Mouse (Mus musculus) liver, embryonic 15.5 days (tissue): ENCODE data around the gene Pcnt. TPM values are rescaled to one million over a fixed set of nuclear protein-coding genes. Genes with fewer than 3 reads are reported as not detected.

ENCODE experiments used
- ATAC-seq: fragments of 200-750 bp; cut with Nextera tagmentation; 2 replicates; pipeline ENCODE4 v1.8.0; 2017; ENCODE audit warnings: moderate number of reproducible peaks, mild to moderate bottlenecking, moderate library complexity; ENCODE audit not compliant: insufficient read depth
- H3K27ac ChIP-seq: fragments of 300-500 bp; sonication (generic); replicated peaks from 2 replicates; pipeline ENCODE4 v1.5.1; 2015; ENCODE audit warnings: mild to moderate bottlenecking, inconsistent platforms
- H3K27me3 ChIP-seq: fragments of 300-500 bp; sonication (generic); 2 replicates; pipeline ENCODE4 v1.6.1; 2015; ENCODE audit warnings: mild to moderate bottlenecking, inconsistent platforms
- H3K36me3 ChIP-seq: fragments of 300-500 bp; sonication (generic); replicated peaks from 2 replicates; pipeline ENCODE4 v1.6.1; 2015; ENCODE audit warnings: moderate library complexity, mild to moderate bottlenecking, inconsistent platforms
- H3K4me1 ChIP-seq: fragments of 300-500 bp; sonication (generic); replicated peaks from 2 replicates; pipeline ENCODE4 v1.6.1; 2015; ENCODE audit warnings: inconsistent platforms
- H3K4me2 ChIP-seq: fragments of 300-500 bp; sonication (generic); 2 replicates; pipeline ENCODE4 v1.6.1; 2015; ENCODE audit warnings: moderate library complexity, mild to moderate bottlenecking, inconsistent platforms
- H3K4me3 ChIP-seq: fragments of 300-500 bp; sonication (generic); replicated peaks from 2 replicates; pipeline ENCODE4 v1.5.1; 2015; ENCODE audit warnings: mild to moderate bottlenecking, inconsistent platforms
- H3K9ac ChIP-seq: fragments of 300-500 bp; sonication (generic); 2 replicates; pipeline ENCODE4 v1.6.1; 2015; ENCODE audit warnings: moderate library complexity, mild to moderate bottlenecking, inconsistent platforms
- H3K9me3 ChIP-seq: fragments of 300-500 bp; sonication (generic); replicated peaks from 2 replicates; pipeline ENCODE4 v1.6.1; 2016; ENCODE audit warnings: inconsistent platforms
- WGBS: fragments of 180-500 bp; shearing (Covaris S2); methylation state at CpG from one replicate; pipeline ENCODE4 v1.1.7; 2015; ENCODE audit warnings: mixed read lengths; ENCODE audit not compliant: insufficient replicate concordance; 5-methylcytosine and 5-hydroxymethylcytosine counted together
- polyA plus RNA-seq: library from polyadenylated mRNA; unstranded; fragments of >200 nt; fragmentation: Nextera tagmentation; extraction: Ambion mirVana; gene quantifications from 2 replicates; pipeline ENCODE4 v1.2.1, GENCODE M21; 2015

The Pcnt gene
- polyA plus RNA-seq, 1 experiment from 2014 or later, result 8.0 TPM

- H3K27ac ChIP-seq, result no peak overlapping the region
- peaks cover 18% of the 10 kb centered on the region for H3K36me3 ChIP-seq
- H3K4me3 ChIP-seq, result peak overlapping the region; percentile 82
- H3K9me3 ChIP-seq, result no peaks in the 10 kb centered on the region
- peak overlapping the region; percentile 99 for H3K4me2 ChIP-seq
- 11% methylated on average over 4 of the region's 4 CpGs for WGBS
- no peak overlapping the region for H3K9ac ChIP-seq
- H3K27me3 ChIP-seq, result peaks cover 12% of the 10 kb centered on the region
- ATAC-seq, result no peak
- peaks cover 24% of the 10 kb centered on the region for H3K4me1 ChIP-seq
Measured at GRCm38 (mm10) chr10:76346589-76346988, 96.0 kb downstream of the Pcnt start.

GRCm38 (mm10) chr10:76346043-76346491 lies 96.5 kb downstream of the Pcnt start:
- 0 out of 2 replicates have a peak overlapping the region, but pooled peaks have one; percentile 55 for H3K27ac ChIP-seq

DNA sequence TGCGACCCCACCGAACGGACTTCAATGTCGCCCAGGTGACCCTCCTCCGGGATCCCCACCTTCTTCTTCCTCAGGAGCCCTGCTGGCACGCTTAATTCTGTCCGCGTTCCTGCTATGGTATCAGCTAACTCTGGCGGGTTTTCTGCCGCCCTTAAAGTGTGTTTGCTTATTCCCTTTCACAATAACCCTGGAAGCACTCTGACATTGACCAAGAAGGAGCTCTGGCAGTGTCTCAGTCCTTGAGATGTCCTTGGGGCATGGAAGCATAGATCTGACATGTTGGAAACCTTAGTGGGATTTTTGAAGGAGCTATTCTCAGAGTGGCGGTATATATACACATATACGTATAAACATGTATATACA lies 97.1 kb downstream of the Pcnt start:
- Histone ChIP-seq H3K9ac (peak overlapping the region; percentile 81), H3K4me3 (peak overlapping the region; percentile 82), H3K27ac (peak overlapping the region; percentile 55), H3K4me1 (peaks cover 24% of the 10 kb centered on the region), H3K36me3 (peaks cover 8% of the 10 kb centered on the region), H3K4me2 (peak overlapping the region; percentile 99), H3K27me3 (peaks cover 12% of the 10 kb centered on the region), H3K9me3 (no peaks in the 10 kb centered on the region)
- 3% methylated on average over 12 of the region's 12 CpGs for WGBS
- ATAC-seq, result peak; percentile 38

More at GRCm38 (mm10) chr10:76346043-76346491, 96.5 kb downstream of the Pcnt start:
- peak overlapping the region; percentile 99 for H3K4me2 ChIP-seq
- no peak for ATAC-seq
- peaks cover 12% of the 10 kb centered on the region for H3K27me3 ChIP-seq
- peak overlapping the region; percentile 82 for H3K4me3 ChIP-seq
- H3K9ac ChIP-seq, result peak overlapping the region; percentile 81
- 5% methylated on average over 8 of the region's 8 CpGs for WGBS
- peaks cover 24% of the 10 kb centered on the region for H3K4me1 ChIP-seq
- peaks cover 14% of the 10 kb centered on the region for H3K36me3 ChIP-seq
- no peaks in the 10 kb centered on the region for H3K9me3 ChIP-seq

- Histone ChIP-seq H3K27ac (peak within 1 kb of the TSS; percentile 55), H3K4me2 (peak within 1 kb of the TSS; percentile 99), H3K4me3 (peak within 1 kb of the TSS; percentile 82), H3K4me1 (peaks cover 24% of the 10 kb centered on the region), H3K36me3 (peaks cover 2% of the 10 kb centered on the region), H3K27me3 (peaks cover 12% of the 10 kb centered on the region), H3K9me3 (no peaks in the 10 kb centered on the region), H3K9ac (peak within 1 kb of the TSS; percentile 81)
- ATAC-seq, result peak; percentile 93
- WGBS, result under 1% methylated on average over 94 of the region's 94 CpGs
Measured at GRCm38 (mm10) chr10:76344711-76345539, 97.7 kb downstream of the Pcnt start, which contains the start of gene Dip2a. Gene Dip2a (minus strand): TSS chr10:76345291.

- Histone ChIP-seq H3K27me3 (no peaks in the 10 kb centered on the region), H3K27ac (no peak overlapping the region), H3K4me1 (no peaks in the 10 kb centered on the region), H3K9me3 (no peaks in the 10 kb centered on the region), H3K4me2 (no peak overlapping the region), H3K9ac (no peak overlapping the region), H3K4me3 (no peak overlapping the region), H3K36me3 (no peaks in the 10 kb centered on the region)
- WGBS, result 52% methylated on average over 4 of the region's 4 CpGs
- no peak for ATAC-seq
Measured at GRCm38 (mm10) chr10:76334350-76334749, 108.2 kb downstream of the Pcnt start.

GRCm38 (mm10) chr10:76332040-76332439 lies 110.5 kb downstream of the Pcnt start:
- Histone ChIP-seq H3K27me3 (no peaks in the 10 kb centered on the region), H3K36me3 (no peaks in the 10 kb centered on the region), H3K4me2 (no peak overlapping the region), H3K9me3 (no peaks in the 10 kb centered on the region), H3K4me1 (peaks cover 2% of the 10 kb centered on the region; the same call in 1 of the 2 replicates), H3K4me3 (no peak overlapping the region), H3K27ac (no peak overlapping the region), H3K9ac (no peak overlapping the region)
- no peak for ATAC-seq
- WGBS, result 69% methylated on average over 2 of the region's 2 CpGs

- no peak for ATAC-seq
- H3K9ac ChIP-seq, result no peak overlapping the region
Measured at GRCm38 (mm10) chr10:76329093-76329492, 113.5 kb downstream of the Pcnt start.

GRCm38 (mm10) chr10:76328574-76328973 lies 114.0 kb downstream of the Pcnt start:
- peaks cover 2% of the 10 kb centered on the region; the same call in 1 of the 2 replicates for H3K4me1 ChIP-seq
- no peak overlapping the region for H3K9ac ChIP-seq
- no peak for ATAC-seq
- H3K9me3 ChIP-seq, result no peaks in the 10 kb centered on the region
- H3K27ac ChIP-seq, result no peak overlapping the region
- H3K36me3 ChIP-seq, result no peaks in the 10 kb centered on the region
- 41% methylated on average over 3 of the region's 3 CpGs for WGBS
- no peak overlapping the region for H3K4me2 ChIP-seq
- no peaks in the 10 kb centered on the region for H3K27me3 ChIP-seq
- no peak overlapping the region for H3K4me3 ChIP-seq

More at GRCm38 (mm10) chr10:76329093-76329492, 113.5 kb downstream of the Pcnt start:
- Histone ChIP-seq H3K36me3 (no peaks in the 10 kb centered on the region), H3K9me3 (no peaks in the 10 kb centered on the region), H3K4me3 (no peak overlapping the region), H3K27ac (no peak overlapping the region), H3K27me3 (no peaks in the 10 kb centered on the region), H3K4me2 (no peak overlapping the region), H3K4me1 (peaks cover 2% of the 10 kb centered on the region; the same call in 1 of the 2 replicates)
- 33% methylated on average over 4 of the region's 4 CpGs for WGBS

DNA sequence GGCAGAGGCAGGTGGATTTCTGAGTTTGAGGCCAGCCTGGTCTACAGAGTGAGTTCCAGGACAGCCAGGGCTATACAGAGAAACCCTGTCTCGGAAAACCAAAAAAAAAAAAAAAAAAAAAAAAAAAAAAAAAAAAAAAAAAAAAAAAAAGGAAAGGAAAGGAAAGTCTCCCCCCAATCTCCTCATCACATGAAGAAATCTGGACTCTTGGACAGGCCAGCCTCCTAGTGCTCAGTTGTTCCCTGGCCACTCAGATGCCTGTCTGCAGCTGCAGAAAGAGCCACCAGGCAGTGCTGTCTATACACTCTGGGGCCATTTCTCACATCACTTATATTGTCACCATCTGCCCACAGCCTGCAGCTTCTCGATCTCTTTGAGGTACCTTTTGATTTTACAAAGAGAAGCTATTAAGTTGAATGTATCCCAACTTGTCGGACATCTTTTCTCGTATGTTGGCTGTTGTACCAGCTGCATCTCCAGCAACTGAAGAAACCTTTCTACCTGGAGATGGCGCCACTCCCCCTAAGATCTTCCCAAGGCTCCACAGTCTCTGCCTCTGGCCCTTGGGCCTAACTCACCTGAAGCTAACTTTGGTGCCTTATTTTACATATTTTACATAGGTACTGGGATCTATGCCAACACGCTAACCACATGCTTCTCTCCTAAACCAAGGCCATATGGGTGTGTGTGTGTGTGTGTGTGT lies 116.1 kb downstream of the Pcnt start:
- no peak overlapping the region for H3K9ac ChIP-seq
- H3K4me2 ChIP-seq, result no peak overlapping the region
- H3K4me3 ChIP-seq, result no peak overlapping the region
- peaks cover 2% of the 10 kb centered on the region; the same call in 1 of the 2 replicates for H3K4me1 ChIP-seq
- H3K9me3 ChIP-seq, result no peaks in the 10 kb centered on the region
- no peaks in the 10 kb centered on the region for H3K36me3 ChIP-seq
- H3K27me3 ChIP-seq, result no peaks in the 10 kb centered on the region
- no peak overlapping the region for H3K27ac ChIP-seq
- no peak for ATAC-seq
- 61% methylated on average over 6 of the region's 6 CpGs for WGBS

DNA sequence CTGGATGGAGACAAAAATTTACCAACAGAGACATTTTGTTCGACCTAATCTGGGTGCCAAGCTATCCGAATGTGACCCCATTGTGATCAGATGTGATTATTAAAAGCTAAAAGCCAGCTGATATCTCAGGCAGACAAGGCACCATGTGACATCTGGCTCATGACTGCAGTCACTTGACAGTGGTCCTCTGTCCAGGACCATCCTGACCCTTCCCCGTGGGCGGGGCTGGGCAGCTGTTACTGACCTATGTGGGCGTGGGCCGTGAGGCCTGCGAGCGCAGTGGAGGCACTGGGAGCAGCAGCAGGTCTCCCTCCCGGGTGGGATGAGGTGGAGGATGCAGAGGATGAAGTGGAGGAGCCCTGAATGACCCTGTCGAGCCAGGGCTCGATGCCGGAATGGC lies 125.0 kb downstream of the Pcnt start:
- no peak overlapping the region for H3K9ac ChIP-seq
- no peak overlapping the region for H3K4me3 ChIP-seq
- H3K9me3 ChIP-seq, result no peaks in the 10 kb centered on the region
- no peaks in the 10 kb centered on the region for H3K27me3 ChIP-seq
- WGBS, result 70% methylated on average over 12 of the region's 12 CpGs
- ATAC-seq, result no peak
- H3K27ac ChIP-seq, result no peak overlapping the region
- no peaks in the 10 kb centered on the region for H3K4me1 ChIP-seq
- H3K4me2 ChIP-seq, result no peak overlapping the region
- H3K36me3 ChIP-seq, result peaks cover 6% of the 10 kb centered on the region; the same call in 1 of the 2 replicates

GRCm38 (mm10) chr10:76316194-76316593 lies 126.4 kb downstream of the Pcnt start:
- Histone ChIP-seq H3K27ac (no peak overlapping the region), H3K27me3 (no peaks in the 10 kb centered on the region), H3K9ac (no peak overlapping the region), H3K4me3 (no peak overlapping the region), H3K9me3 (no peaks in the 10 kb centered on the region), H3K4me1 (no peaks in the 10 kb centered on the region), H3K4me2 (no peak overlapping the region), H3K36me3 (peaks cover 7% of the 10 kb centered on the region; the same call in 1 of the 2 replicates)
- ATAC-seq, result no peak
- 68% methylated on average over 7 of the region's 7 CpGs for WGBS
